Mouse (Mus musculus): ENCODE results near the gene Gatb.

Gatb gene

GRCm38 (mm10) chr3:85592640-85593252 is 18.8 kb downstream of the Gatb start:
- no peak for DNase-seq (ENCODE audit: low spot score in 2 of 2)

GRCm38 (mm10) chr3:85594452-85594851 is 20.5 kb downstream of the Gatb start:
- no peak for DNase-seq (ENCODE audit: low spot score in 2 of 2)

GRCm38 (mm10) chr3:85599526-85599925 is 25.6 kb downstream of the Gatb start:
- no peak for DNase-seq (ENCODE audit: low spot score in 2 of 2)

- DNase-seq (ENCODE audit: low spot score in 2 of 2): no peak
These were observed 28.0 kb downstream of the Gatb start for GRCm38 (mm10) chr3:85601841-85602305.

- no peak for DNase-seq (ENCODE audit: low spot score in 2 of 2)
These were observed 29.9 kb downstream of the Gatb start for GRCm38 (mm10) chr3:85603811-85604210.

- DNase-seq (ENCODE audit: low spot score in 2 of 2): no peak
These were observed 33.0 kb downstream of the Gatb start for GRCm38 (mm10) chr3:85606912-85607311.

- no peak for DNase-seq (ENCODE audit: low spot score in 2 of 2)
These were observed 33.8 kb downstream of the Gatb start for GRCm38 (mm10) chr3:85607753-85608152.

- DNase-seq (ENCODE audit: low spot score in 2 of 2): no peak
These were observed 42.5 kb downstream of the Gatb start for GRCm38 (mm10) chr3:85616389-85616788.

- DNase-seq (ENCODE audit: low spot score in 2 of 2): no peak
These were observed 45.0 kb downstream of the Gatb start for GRCm38 (mm10) chr3:85618885-85619284.

GRCm38 (mm10) chr3:85619345-85619744 is 45.4 kb downstream of the Gatb start:
- DNase-seq (ENCODE audit: low spot score in 2 of 2): no peak

GRCm38 (mm10) chr3:85619751-85620150 is 45.8 kb downstream of the Gatb start:
- no peak for DNase-seq (ENCODE audit: low spot score in 2 of 2)

GRCm38 (mm10) chr3:85629895-85630510 is 56.1 kb downstream of the Gatb start:
- DNase-seq (ENCODE audit: low spot score in 2 of 2): no peak

GRCm38 (mm10) chr3:85633733-85634132 is 59.8 kb downstream of the Gatb start:
- no peak for DNase-seq (ENCODE audit: low spot score in 2 of 2)

GRCm38 (mm10) chr3:85634389-85635125 is 60.6 kb downstream of the Gatb start:
- no peak for DNase-seq (ENCODE audit: low spot score in 2 of 2)

- no peak for DNase-seq (ENCODE audit: low spot score in 2 of 2)
These were observed 61.2 kb downstream of the Gatb start for GRCm38 (mm10) chr3:85635126-85635419.

GRCm38 (mm10) chr3:85635591-85635990 is 61.7 kb downstream of the Gatb start:
- DNase-seq (ENCODE audit: low spot score in 2 of 2): no peak

GRCm38 (mm10) chr3:85636716-85637447 is 63.0 kb downstream of the Gatb start:
- DNase-seq (ENCODE audit: low spot score in 2 of 2): peak; percentile 4 to 28

- DNase-seq (ENCODE audit: low spot score in 2 of 2): no peak
These were observed 67.8 kb downstream of the Gatb start for GRCm38 (mm10) chr3:85641751-85642150.

GRCm38 (mm10) chr3:85644814-85645213 is 70.9 kb downstream of the Gatb start:
- no peak for DNase-seq (ENCODE audit: low spot score in 2 of 2)

GRCm38 (mm10) chr3:85645517-85646004 is 71.6 kb downstream of the Gatb start:
- no peak for DNase-seq (ENCODE audit: low spot score in 2 of 2)

- DNase-seq (ENCODE audit: low spot score in 2 of 2): no peak
These were observed 75.3 kb downstream of the Gatb start for GRCm38 (mm10) chr3:85649176-85649575.

Data from heart, adult 9 months (tissue).